ENCODE assay signal across 32 mouse cellular contexts in genomic region chr9:37567019-37567418, GRCm38 (mm10). TPM values are rescaled to one million over a fixed set of nuclear protein-coding genes. Genes with fewer than 3 reads are reported as not detected.
A peak's percentile ranks its signal among the peaks of the same experiment; 100 is the strongest.
DNase-seq lines count a peak whose midpoint lies in the region; ATAC-seq and TF ChIP-seq lines count a peak whose summit lies in the region.
"Had no signal": no experiment of that assay in that cellular context is flagged by ENCODE, and none has a peak within 500 bp of the region (broad histone marks: within the 10 kb centered on the region; RNA-seq: fewer than 3 reads in every experiment).

No protein-coding gene starts in this region.

- ATAC-seq in liver, embryonic 14.5 days (ENCODE audit: insufficient read depth) = peak; percentile 31; the same call in 1 of the 2 replicates
- ATAC-seq in megakaryocyte-erythroid progenitor cell, adult 5-6 weeks (replicated peaks; ENCODE audit: low FRiP score, low TSS enrichment, poor library complexity, severe bottlenecking) = peak; percentile 53
- ATAC-seq: forebrain, embryonic 16.5 days; intestine, embryonic 16.5 days had no signal

- H3K4me1 ChIP-seq in cortical plate, adult 2 months (ENCODE audit: control insufficient read depth, insufficient read depth, low read length) = peaks cover 8% of the 10 kb centered on the region
- H3K4me1 ChIP-seq in liver, embryonic 14.5 days (replicated peaks; ENCODE audit: control insufficient read depth in 2 of 2, insufficient read depth in 2 of 2, low read length in 1 of 2) = peaks cover 39 to 62% of the 10 kb centered on the region in 2 experiments

- no peak overlapping the region for H3K4me3 ChIP-seq in layer of hippocampus, adult 2 months
- H3K4me3 ChIP-seq in cortical plate, adult 2 months (ENCODE audit: insufficient read depth, low read length) = no peak overlapping the region
- H3K4me3 ChIP-seq in liver, embryonic 14.5 days (ENCODE audit: insufficient read depth in 1 of 2, low read depth in 2 of 2, low read length in 2 of 2) = no peak overlapping the region
- H3K4me3 ChIP-seq: erythroblast, embryonic 14.5 days; heart, adult 2 months; heart, embryonic 12.5 days; hindbrain, embryonic 13.5 days; limb, embryonic 15.5 days; lung, embryonic 15.5 days; neural tube, embryonic 15.5 days had no signal

- no peaks in the 10 kb centered on the region for H3K27me3 ChIP-seq in liver, embryonic 14.5 days (ENCODE audit: control insufficient read depth, insufficient read depth, low read length)
- H3K27me3 ChIP-seq: hindbrain, embryonic 13.5 days; lung, embryonic 15.5 days; neural tube, embryonic 15.5 days had no signal

- peak overlapping the region; percentile 86 for H3K27ac ChIP-seq in layer of hippocampus, adult 2 months
- 0 out of 2 replicates have a peak overlapping the region, but pooled peaks have one; percentile 64 for H3K27ac ChIP-seq in cortical plate, adult 2 months (ENCODE audit: insufficient read depth, low read length)
- no peak overlapping the region for H3K27ac ChIP-seq in liver, embryonic 14.5 days
- H3K27ac ChIP-seq: hindbrain, embryonic 13.5 days; limb, embryonic 15.5 days; neural tube, embryonic 15.5 days had no signal

- H3K36me3 ChIP-seq in liver, embryonic 14.5 days (replicated peaks; ENCODE audit: control insufficient read depth, insufficient read depth, low read depth) = no peaks in the 10 kb centered on the region
- H3K36me3 ChIP-seq: heart, embryonic 12.5 days; hindbrain, embryonic 13.5 days; limb, embryonic 10.5 days; limb, embryonic 15.5 days; lung, embryonic 15.5 days; neural tube, embryonic 15.5 days had no signal

- no peak for TF ChIP-seq POLR2A in cortical plate, adult 2 months (IDR thresholded peaks at IDR 0.05; ENCODE audit: extremely low read depth, insufficient read depth, low read length)

- TF ChIP-seq CTCF in layer of hippocampus, adult 2 months (conservative IDR thresholded peaks at IDR 0.05) = no peak
- TF ChIP-seq CTCF in cortical plate, adult 2 months (IDR thresholded peaks at IDR 0.05; ENCODE audit: extremely low read depth, insufficient read depth, low read length) = no peak
- no peak for TF ChIP-seq CTCF in liver, embryonic 14.5 days (IDR thresholded peaks at IDR 0.05; ENCODE audit: low read depth)

- no peaks in the 10 kb centered on the region for H3K9me3 ChIP-seq in liver, embryonic 14.5 days (ENCODE audit: control insufficient read depth, low read length)
- H3K9me3 ChIP-seq: heart, embryonic 12.5 days; hindbrain, embryonic 13.5 days; limb, embryonic 10.5 days; limb, embryonic 15.5 days; lung, embryonic 15.5 days; neural tube, embryonic 15.5 days had no signal

- no peak for DNase-seq in layer of hippocampus, adult 2 months (ENCODE audit: low spot score in 2 of 2)
- DNase-seq in layer of hippocampus, adult 8-10 months (ENCODE audit: low spot score in 2 of 2) = no peak
- DNase-seq in liver, embryonic 14.5 days (ENCODE audit: low read depth in 3 of 3, low spot score in 3 of 3) = no peak
- DNase-seq in natural killer cell, adult 2 months (ENCODE audit: low spot score in 2 of 2) = no peak
- no peak for DNase-seq in kidney, postnatal 10 days
- no peak for DNase-seq in testis, postnatal 14 days (ENCODE audit: low spot score)
- DNase-seq: adrenal gland, adult 2 months; adrenal gland, postnatal 36 days; cerebellum, adult 2 months; cerebellum, postnatal 14 days; gastrocnemius, adult 2 months; gastrocnemius, postnatal 36 days; heart, adult 2 months; heart, postnatal 4 days; kidney, postnatal 25 days; midbrain, embryonic 14.5 days; right cerebral cortex, postnatal 25 days; spleen, adult 18-20 months; thymus, adult 2 months; thymus, postnatal 36 days had no signal

- 37% methylated on average over 2 of the region's 2 CpGs for WGBS in liver, embryonic 14.5 days (ENCODE audit: insufficient replicate concordance)

- no peak overlapping the region for H3K4me2 ChIP-seq in liver, embryonic 14.5 days (ENCODE audit: low read depth)
- H3K4me2 ChIP-seq: hindbrain, embryonic 13.5 days; neural tube, embryonic 15.5 days had no signal

- TF ChIP-seq EP300 in liver, embryonic 14.5 days (IDR thresholded peaks at IDR 0.05; ENCODE audit: low read depth) = peak; percentile 72

- H3K9ac ChIP-seq in liver, embryonic 14.5 days (replicated peaks) = no peak overlapping the region
- H3K9ac ChIP-seq: heart, embryonic 12.5 days; hindbrain, embryonic 13.5 days; limb, embryonic 15.5 days; lung, embryonic 15.5 days; neural tube, embryonic 15.5 days had no signal

RNA-seq across cellular contexts. Expression of gene Siae, which starts 11.5 kb away (rescaled TPM):
- 10 to 100 TPM in 1 of 2 experiments, 1 to 10 TPM in 1; 9.6 to 14.0 TPM for total RNA-seq in layer of hippocampus, adult 2 months (2021)
- total RNA-seq in layer of hippocampus, adult 8-10 months (2022) = 10 to 100 TPM; 10.0 to 15.7 (median 13.4) TPM
- polyA plus RNA-seq in cortical plate, adult 2 months (2012; rRNA removed) = 22.2 and 24.2 TPM in 2 replicates
- polyA plus RNA-seq in liver, embryonic 14.5 days (2012; rRNA removed) = 2.2 TPM in 2 replicates
- polyA plus RNA-seq in liver, embryonic 14.5 days (2014; fragmentation: Nextera tagmentation; extraction: Ambion mirVana) = 5.7 and 6.0 TPM in 2 replicates
- total RNA-seq in megakaryocyte-erythroid progenitor cell, adult 5-6 weeks (2014; fragmentation: Nextera tagmentation) = 15.3 and 16.8 TPM in 2 replicates
- total RNA-seq in megakaryocyte-erythroid progenitor cell, adult 5-6 weeks (2017) = 9.6 and 11.3 TPM in 2 replicates
- polyA plus RNA-seq: erythroblast, embryonic 14.5 days had no signal

RNA-seq across cellular contexts. Expression of gene Nrgn, which starts 14.3 kb away (rescaled TPM):
- 1,000 to 10,000 TPM; 1,464 to 1,512 TPM for total RNA-seq in layer of hippocampus, adult 2 months (2021)
- total RNA-seq in layer of hippocampus, adult 8-10 months (2022) = 1,000 to 10,000 TPM; 1,107 to 1,307 (median 1,240) TPM
- polyA plus RNA-seq in cortical plate, adult 2 months (2012; rRNA removed) = 2,488 and 2,563 TPM in 2 replicates
- 5.4 and 7.1 TPM in 2 replicates for polyA plus RNA-seq in liver, embryonic 14.5 days (2012; rRNA removed)
- polyA plus RNA-seq in liver, embryonic 14.5 days (2014; fragmentation: Nextera tagmentation; extraction: Ambion mirVana) = 5.4 and 7.6 TPM in 2 replicates
- total RNA-seq in megakaryocyte-erythroid progenitor cell, adult 5-6 weeks (2014; fragmentation: Nextera tagmentation) = 16.8 and 21.8 TPM in 2 replicates
- total RNA-seq in megakaryocyte-erythroid progenitor cell, adult 5-6 weeks (2017) = 7.1 and 8.3 TPM in 2 replicates

RNA-seq across cellular contexts. Expression of gene Vsig2, which starts 28.0 kb away (rescaled TPM):
- total RNA-seq in layer of hippocampus, adult 2 months (2021) = 1 to 10 TPM; 2.5 to 3.7 TPM
- 1 to 10 TPM; 3.5 to 5.7 (median 4.2) TPM for total RNA-seq in layer of hippocampus, adult 8-10 months (2022)
- 6.6 and 7.6 TPM in 2 replicates for polyA plus RNA-seq in cortical plate, adult 2 months (2012; rRNA removed)
- polyA plus RNA-seq in liver, embryonic 14.5 days (2012; rRNA removed) = 0.70 and 0.81 TPM in 2 replicates
- 0.36 TPM in 1 of 2 replicates, not detected in the other for polyA plus RNA-seq in liver, embryonic 14.5 days (2014; fragmentation: Nextera tagmentation; extraction: Ambion mirVana)
- total RNA-seq in megakaryocyte-erythroid progenitor cell, adult 5-6 weeks (2014; fragmentation: Nextera tagmentation) = not detected in 2 replicates
- not detected in 2 replicates for total RNA-seq in megakaryocyte-erythroid progenitor cell, adult 5-6 weeks (2017)
- total RNA-seq: monocyte, adult 5-6 weeks had no signal
- polyA plus RNA-seq: erythroblast, embryonic 14.5 days had no signal

RNA-seq across cellular contexts. Expression of gene Esam, which starts 39.1 kb away (rescaled TPM):
- 10 to 100 TPM; 18.3 to 19.3 TPM for total RNA-seq in layer of hippocampus, adult 2 months (2021)
- 10 to 100 TPM; 14.7 to 24.6 (median 18.6) TPM for total RNA-seq in layer of hippocampus, adult 8-10 months (2022)
- polyA plus RNA-seq in cortical plate, adult 2 months (2012; rRNA removed) = 35.1 and 36.6 TPM in 2 replicates
- 6.5 and 7.3 TPM in 2 replicates for polyA plus RNA-seq in liver, embryonic 14.5 days (2012; rRNA removed)
- polyA plus RNA-seq in liver, embryonic 14.5 days (2014; fragmentation: Nextera tagmentation; extraction: Ambion mirVana) = 9.9 and 10.7 TPM in 2 replicates
- total RNA-seq in megakaryocyte-erythroid progenitor cell, adult 5-6 weeks (2014; fragmentation: Nextera tagmentation) = 0.45 TPM in 1 of 2 replicates, not detected in the other
- 2.1 and 4.5 TPM in 2 replicates for total RNA-seq in megakaryocyte-erythroid progenitor cell, adult 5-6 weeks (2017)
- total RNA-seq: monocyte, adult 5-6 weeks had no signal
- polyA plus RNA-seq: erythroblast, embryonic 14.5 days had no signal

RNA-seq across cellular contexts. Expression of gene Spa17, which starts 46.5 kb away (rescaled TPM):
- 1 to 10 TPM; 1.5 to 1.9 TPM for total RNA-seq in layer of hippocampus, adult 2 months (2021)
- 1 to 10 TPM; 1.5 to 4.0 (median 2.1) TPM for total RNA-seq in layer of hippocampus, adult 8-10 months (2022)
- 4.8 and 5.0 TPM in 2 replicates for polyA plus RNA-seq in cortical plate, adult 2 months (2012; rRNA removed)
- polyA plus RNA-seq in liver, embryonic 14.5 days (2012; rRNA removed) = 0.56 and 1.3 TPM in 2 replicates
- 2.6 and 2.7 TPM in 2 replicates for polyA plus RNA-seq in liver, embryonic 14.5 days (2014; fragmentation: Nextera tagmentation; extraction: Ambion mirVana)
- total RNA-seq in megakaryocyte-erythroid progenitor cell, adult 5-6 weeks (2014; fragmentation: Nextera tagmentation) = 3.5 and 9.8 TPM in 2 replicates
- total RNA-seq in megakaryocyte-erythroid progenitor cell, adult 5-6 weeks (2017) = 6.2 TPM in 1 of 2 replicates, not detected in the other
- total RNA-seq: monocyte, adult 5-6 weeks had no signal

Comparison
In these comparisons a context has a peak if more than half of its experiments do, and no peak if none do; other contexts are left out.
1. RNA of gene Nrgn, which starts 14.3 kb away (total RNA-seq): 1,464 to 1,512 TPM in layer of hippocampus, adult 2 months and 1,107 to 1,307 TPM in layer of hippocampus, adult 8-10 months; 7.1 to 21.8 TPM in megakaryocyte-erythroid progenitor cell, adult 5-6 weeks; every median in the first group is over 10 times any median in the second.